Mouse (Mus musculus): ENCODE measurements around the gene Gm10447.

The Gm10447 gene

DNA sequence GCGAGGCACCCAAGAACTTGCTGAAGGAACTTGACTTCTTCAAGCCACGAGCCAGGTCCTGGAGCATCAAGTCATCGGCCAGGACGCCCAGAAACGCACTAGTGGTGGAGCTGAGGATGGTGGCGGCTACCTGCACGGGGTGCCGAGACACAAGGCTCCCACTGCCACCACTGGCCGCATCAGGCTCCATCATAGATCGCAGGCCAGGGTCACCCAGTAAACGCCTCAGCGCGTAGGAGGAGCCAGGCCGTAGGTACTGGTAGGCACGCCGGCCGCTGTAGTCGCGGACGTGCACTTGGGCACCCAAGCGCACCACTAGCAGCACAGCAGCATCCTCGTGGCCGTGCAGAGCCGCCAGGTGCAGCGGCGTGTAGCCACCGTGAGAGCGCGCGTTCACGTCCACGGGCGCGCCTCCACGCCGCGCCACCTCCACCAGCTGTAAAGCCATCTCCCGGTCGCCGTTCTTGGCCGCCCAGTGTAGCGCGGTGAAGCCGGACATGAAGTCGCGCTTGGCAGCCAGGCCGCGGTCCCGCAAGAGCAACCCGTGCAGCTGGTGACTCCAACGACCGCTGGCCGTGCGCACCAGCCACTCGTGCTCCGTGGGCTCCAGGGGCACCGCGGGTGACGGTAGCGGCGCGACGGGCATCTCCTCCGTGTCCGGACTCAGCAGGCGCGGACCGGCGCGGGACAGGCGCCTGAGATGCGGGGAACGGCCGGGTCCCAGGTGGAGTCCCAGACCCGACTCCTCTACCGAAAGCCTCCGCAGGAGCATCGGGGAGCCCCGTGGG, 21.7 kb upstream of the Gm10447 start:
- no peak for DNase-seq (ENCODE audit: low read depth, low spot score)

DNA sequence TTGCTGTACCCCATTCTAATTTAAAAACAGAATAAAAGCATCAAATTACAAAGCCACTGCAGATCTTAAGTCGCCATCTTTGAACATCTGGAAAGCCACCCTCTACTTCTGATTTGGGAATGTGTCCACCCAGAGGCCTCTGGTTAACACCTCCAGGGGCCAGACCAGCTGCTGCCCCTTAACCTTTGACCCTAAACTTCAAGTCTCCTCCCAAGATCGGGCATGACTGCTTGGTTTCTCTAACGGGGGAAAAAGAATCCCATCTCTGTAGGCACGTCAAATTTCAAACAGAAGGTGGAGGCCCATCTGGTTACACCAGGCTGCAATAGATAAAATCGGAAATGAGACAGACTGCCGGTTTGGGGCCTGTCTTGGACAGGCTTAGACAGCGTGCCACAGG, 20.9 kb upstream of the Gm10447 start:
- no peak for DNase-seq (ENCODE audit: low read depth, low spot score)

- no peak for DNase-seq (ENCODE audit: low read depth, low spot score)
These were observed 18.7 kb upstream of the Gm10447 start for GRCm38 (mm10) chr11:53475620-53476019.

- DNase-seq (ENCODE audit: low read depth, low spot score), result no peak
These were observed 15.8 kb upstream of the Gm10447 start for GRCm38 (mm10) chr11:53472709-53473108.

DNA sequence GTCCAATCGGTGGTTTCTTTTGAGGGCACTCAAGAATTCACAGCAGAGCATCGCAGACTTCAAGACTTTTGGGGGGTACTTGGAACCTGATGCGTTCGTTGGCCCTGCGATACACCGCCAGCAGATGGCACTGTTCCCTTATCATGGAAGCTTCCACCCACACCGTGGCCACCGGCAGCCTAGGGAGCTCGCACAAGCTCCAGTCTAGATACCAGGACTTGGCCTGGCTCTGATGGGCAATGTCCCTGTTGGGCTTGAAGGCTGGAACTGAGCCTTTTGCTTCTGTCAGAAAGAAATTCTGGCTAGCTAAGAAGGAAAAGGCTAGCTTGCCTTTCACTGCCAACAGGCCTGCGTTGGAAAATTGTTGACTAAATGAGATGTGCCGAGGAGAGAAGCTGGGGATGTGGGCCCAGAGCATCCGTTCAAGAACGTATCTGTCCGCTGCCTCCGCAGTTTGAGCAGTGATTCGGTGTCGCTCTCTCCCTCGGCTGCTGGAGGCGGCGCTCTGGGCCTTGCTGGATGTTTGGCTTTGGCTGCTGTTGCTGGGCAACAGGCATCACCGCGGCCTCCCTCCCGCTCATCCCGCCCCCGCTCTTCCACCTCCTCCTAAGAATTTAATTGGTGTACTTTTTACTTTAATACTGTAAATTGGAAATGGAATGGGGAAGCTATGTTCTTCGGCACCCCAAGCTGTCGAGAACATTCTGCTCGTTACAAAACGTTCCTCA, 13.2 kb upstream of the Gm10447 start, which contains the start of gene Gm9837:
Gene Gm9837, minus strand, starts transcription at position 512 of the 728 bp plus-strand sequence.
- peak; percentile 80 for DNase-seq (ENCODE audit: low read depth, low spot score)

DNA sequence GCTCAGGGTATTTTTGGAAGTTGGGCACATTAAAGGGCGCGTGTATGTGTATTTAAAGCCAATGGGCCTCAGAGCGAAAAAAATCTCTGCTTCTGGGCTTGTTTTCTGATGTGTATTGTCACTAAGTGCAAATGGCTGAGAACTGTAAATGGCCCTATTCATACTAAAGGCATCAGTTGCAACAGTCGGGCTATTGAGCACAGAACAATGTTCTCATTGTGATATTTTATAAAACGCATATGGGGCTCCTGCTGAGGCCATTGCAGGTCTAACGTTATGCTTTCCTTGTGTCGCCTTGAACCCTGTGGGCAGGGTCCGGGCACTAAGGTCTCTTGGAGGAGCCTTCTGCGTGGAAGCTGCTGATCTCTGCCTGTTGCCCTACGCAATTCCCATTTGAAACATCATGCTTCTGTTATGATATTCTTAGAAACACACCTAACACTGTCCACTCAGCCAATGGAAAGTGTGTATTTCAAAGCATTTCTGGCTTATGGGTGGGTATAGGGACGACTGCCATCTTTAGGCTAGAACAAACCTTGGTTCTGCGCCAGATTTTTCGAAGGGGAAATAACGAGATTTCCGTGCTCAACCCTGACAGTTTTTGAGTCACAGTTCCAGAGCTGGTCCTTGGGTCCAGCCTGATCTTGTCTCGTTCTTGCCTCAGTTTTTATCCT, 12.5 kb upstream of the Gm10447 start:
- DNase-seq (ENCODE audit: low read depth, low spot score), result no peak

DNA sequence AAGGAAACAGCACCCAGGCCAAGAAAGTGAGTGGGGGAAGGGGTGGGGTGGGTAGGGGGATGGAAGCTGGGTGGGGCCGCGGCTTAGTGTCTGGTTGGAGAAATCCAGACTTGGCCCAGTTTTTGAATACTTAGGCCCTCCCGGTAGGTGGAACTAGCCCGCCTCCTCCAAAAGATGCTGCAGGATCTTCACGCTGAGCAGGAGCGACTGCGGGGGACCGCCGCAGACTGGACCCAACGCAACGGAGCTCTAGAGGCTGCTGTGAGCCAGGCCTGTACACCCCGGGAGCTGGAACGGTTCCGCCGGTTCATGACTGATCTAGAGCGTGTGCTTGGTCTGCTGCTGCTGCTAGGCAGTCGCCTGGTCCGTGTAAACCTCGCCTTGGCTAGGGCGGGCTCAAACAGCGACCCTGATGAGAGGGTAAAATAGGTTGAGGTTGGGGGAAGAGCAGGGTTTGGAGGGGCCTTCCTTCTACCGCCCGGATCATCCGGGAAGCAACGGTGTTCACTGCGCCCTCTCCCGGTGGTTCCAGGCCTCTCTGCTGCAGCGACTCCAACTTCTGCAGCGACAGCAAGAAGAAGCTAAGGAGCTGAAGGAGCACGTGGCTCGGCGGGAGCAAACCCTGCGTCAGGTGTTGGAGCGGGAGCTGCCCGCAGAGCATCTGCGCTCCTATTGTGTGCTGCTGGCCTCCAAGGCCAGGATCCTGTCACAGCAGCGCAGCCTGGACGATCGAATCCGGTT, 9.5 kb upstream of the Gm10447 start:
- peak; percentile 57 for DNase-seq (ENCODE audit: low read depth, low spot score)

GRCm38 (mm10) chr11:53463551-53464424, 6.9 kb upstream of the Gm10447 start:
- no peak for DNase-seq (ENCODE audit: low read depth, low spot score)

GRCm38 (mm10) chr11:53461727-53462126, 4.8 kb upstream of the Gm10447 start:
- DNase-seq (ENCODE audit: low read depth, low spot score), result no peak

GRCm38 (mm10) chr11:53460192-53460591, 3.3 kb upstream of the Gm10447 start:
- DNase-seq (ENCODE audit: low read depth, low spot score), result no peak

DNA sequence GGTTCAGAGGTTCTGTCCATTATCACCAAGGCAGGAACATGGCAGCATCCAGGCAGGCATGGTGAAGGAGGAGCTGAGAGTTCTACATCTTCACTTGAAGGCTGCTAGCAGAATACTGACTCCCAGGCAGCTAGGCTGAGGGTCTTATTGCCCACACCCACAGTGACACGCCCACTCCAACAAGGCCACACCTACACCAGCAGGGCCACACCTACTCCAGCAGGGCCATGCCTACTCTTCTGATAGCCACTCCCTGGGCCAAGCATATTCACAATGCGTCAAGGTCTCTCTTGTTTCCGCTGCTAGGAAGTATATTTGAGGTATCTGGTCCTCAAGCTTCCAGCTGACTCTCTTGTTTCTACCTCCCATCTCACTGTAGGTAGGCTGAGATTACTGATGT, 2.1 kb upstream of the Gm10447 start:
- DNase-seq (ENCODE audit: low read depth, low spot score), result no peak

- no peak for DNase-seq (ENCODE audit: low read depth, low spot score)
These were observed 553 bp upstream of the Gm10447 start for GRCm38 (mm10) chr11:53457372-53457954.

DNA sequence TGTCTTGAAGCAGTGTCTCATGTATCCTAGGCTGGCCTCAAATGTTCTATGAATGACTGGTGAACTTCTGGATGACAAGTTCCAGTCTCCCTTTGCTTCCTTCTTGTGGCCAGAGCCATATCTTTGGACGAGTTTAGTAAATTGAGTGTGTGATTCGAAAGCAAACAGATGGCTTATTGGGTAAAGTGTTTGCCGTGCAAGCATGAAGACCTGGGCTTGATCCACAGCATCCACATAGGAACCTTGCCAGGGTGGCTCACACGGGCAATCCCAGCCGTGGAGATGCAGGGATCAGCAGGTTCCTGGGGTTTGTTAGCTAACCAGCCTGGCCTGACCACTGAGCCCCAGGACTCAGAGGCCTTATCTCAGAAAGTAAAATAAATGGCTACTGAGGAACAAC, 3.9 kb downstream of the Gm10447 start:
- no peak for DNase-seq (ENCODE audit: low read depth, low spot score)

GRCm38 (mm10) chr11:53452396-53452795, 4.5 kb downstream of the Gm10447 start:
- no peak for DNase-seq (ENCODE audit: low read depth, low spot score)

DNA sequence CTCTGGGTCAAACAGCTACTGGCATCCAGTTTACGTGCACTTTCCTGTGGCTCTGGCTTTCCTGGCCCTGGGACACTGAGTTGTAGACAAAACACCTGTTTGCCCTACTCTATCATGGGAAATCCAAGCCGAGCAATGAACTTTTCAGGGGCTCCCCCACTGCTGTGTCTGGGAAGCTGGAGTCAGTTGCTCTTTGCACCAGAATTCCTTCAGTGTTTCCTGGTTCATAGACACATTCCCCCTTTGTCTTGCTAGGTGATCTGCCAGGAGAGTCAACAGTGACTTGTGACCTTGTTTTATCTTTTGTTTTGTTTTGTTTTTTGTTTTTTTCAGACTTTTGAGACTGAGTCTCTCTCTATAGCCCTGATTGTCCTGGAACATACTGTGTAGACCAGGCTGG, 5.5 kb downstream of the Gm10447 start:
- no peak for DNase-seq (ENCODE audit: low read depth, low spot score)

DNA sequence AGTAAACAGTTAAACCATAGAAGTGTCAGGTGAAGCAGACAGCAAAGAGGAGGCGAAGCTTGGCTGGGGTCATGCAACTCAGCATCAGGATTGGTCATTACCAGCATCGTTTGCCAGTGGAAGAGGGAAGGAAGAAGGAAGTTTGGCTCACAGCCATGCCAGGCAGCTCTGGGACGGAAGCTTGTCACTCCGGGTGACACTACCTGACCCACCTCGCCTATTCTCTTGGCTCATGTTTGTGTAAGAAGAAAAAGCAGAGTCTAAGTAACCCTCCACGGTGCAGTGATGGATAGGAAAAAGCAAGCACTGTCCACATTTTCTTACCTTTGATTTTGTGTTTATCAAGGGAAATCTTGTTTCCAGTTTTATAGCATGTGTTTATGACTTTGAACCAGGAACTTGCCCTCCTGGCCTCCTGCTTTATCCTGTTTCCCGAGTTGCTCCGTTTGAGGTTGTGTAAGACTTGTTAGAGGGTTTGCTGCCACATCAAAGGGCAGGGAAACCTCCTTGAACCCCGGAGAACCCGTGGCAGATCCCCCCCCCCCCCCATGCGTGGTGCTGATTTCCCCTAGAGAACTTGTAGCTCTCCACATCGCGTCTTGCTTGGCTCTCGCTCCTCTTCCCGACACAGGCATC, 6.7 kb downstream of the Gm10447 start:
- no peak for DNase-seq (ENCODE audit: low read depth, low spot score)

DNA sequence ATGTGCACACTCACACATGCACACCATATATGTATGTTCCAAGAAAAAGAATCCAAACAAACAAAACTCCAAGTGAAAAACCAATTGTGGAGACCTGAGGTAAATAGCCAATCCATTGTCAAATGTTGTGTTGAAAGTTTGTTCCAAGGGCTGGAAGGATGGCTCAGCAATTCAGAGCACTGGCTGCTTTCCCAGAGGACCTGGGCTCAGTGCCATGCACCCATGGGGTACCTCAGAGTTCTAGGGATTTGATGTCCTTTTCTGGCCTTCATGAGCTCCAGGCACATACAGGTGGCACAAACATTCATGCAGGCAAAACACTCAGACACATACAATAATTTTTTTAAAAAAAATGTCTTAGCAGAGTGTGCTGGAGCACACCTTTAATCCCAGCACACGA, 8.4 kb downstream of the Gm10447 start:
- no peak for DNase-seq (ENCODE audit: low read depth, low spot score)

- DNase-seq (ENCODE audit: low read depth, low spot score), result no peak
These were observed 8.9 kb downstream of the Gm10447 start for GRCm38 (mm10) chr11:53447996-53448395.

- no peak for DNase-seq (ENCODE audit: low read depth, low spot score)
These were observed 10.7 kb downstream of the Gm10447 start for GRCm38 (mm10) chr11:53446183-53446582.

GRCm38 (mm10) chr11:53445562-53445961, 11.3 kb downstream of the Gm10447 start:
- no peak for DNase-seq (ENCODE audit: low read depth, low spot score)

All from skeletal muscle tissue, adult 2 months (tissue).